Mouse (Mus musculus) limb, embryonic 15.5 days (tissue): ENCODE data around the gene Exoc7. TPM values are rescaled to one million over a fixed set of nuclear protein-coding genes. Genes with fewer than 3 reads are reported as not detected.

ENCODE experiments used
- ATAC-seq: fragments of 200-750 bp; cut with Nextera tagmentation; 2 replicates; pipeline ENCODE4 v1.8.0; 2017; ENCODE audit warnings: low read depth, moderate TSS enrichment; ENCODE audit not compliant: insufficient number of reproducible peaks, low FRiP score, low TSS enrichment
- H3K27ac ChIP-seq: fragments of 300-500 bp; sonication (generic); 2 replicates; pipeline ENCODE4 v1.5.1; 2015; ENCODE audit warnings: moderate library complexity, mild to moderate bottlenecking, inconsistent platforms
- H3K27me3 ChIP-seq: fragments of 300-500 bp; sonication (generic); 2 replicates; pipeline ENCODE4 v1.6.1; 2015; ENCODE audit warnings: inconsistent platforms
- H3K36me3 ChIP-seq: fragments of 300-500 bp; sonication (generic); 2 replicates; pipeline ENCODE4 v1.6.1; 2015; ENCODE audit warnings: inconsistent platforms
- H3K4me1 ChIP-seq: fragments of 300-500 bp; sonication (generic); 2 replicates; pipeline ENCODE4 v1.6.1; 2015; ENCODE audit warnings: inconsistent platforms
- H3K4me2 ChIP-seq: fragments of 300-500 bp; sonication (generic); 2 replicates; pipeline ENCODE4 v1.6.1; 2015; ENCODE audit warnings: mild to moderate bottlenecking, inconsistent platforms
- H3K4me3 ChIP-seq: fragments of 300-500 bp; sonication (generic); 2 replicates; pipeline ENCODE4 v1.5.1; 2015; ENCODE audit warnings: mild to moderate bottlenecking, inconsistent platforms
- H3K9ac ChIP-seq: fragments of 300-500 bp; sonication (generic); 2 replicates; pipeline ENCODE4 v1.6.1; 2015; ENCODE audit warnings: inconsistent platforms
- H3K9me3 ChIP-seq: fragments of 300-500 bp; sonication (generic); 2 replicates; pipeline ENCODE4 v1.6.1; 2016; ENCODE audit warnings: inconsistent platforms
- WGBS: fragments of 180-500 bp; shearing (Covaris S2); methylation state at CpG from one replicate; pipeline ENCODE4 v1.1.7; 2015; 5-methylcytosine and 5-hydroxymethylcytosine counted together
- polyA plus RNA-seq: library from polyadenylated mRNA; unstranded; fragments of >200 nt; fragmentation: Nextera tagmentation; extraction: Ambion mirVana; gene quantifications from 2 replicates; pipeline ENCODE4 v1.2.1, GENCODE M21; 2015

The Exoc7 gene
- polyA plus RNA-seq, 1 experiment from 2014 or later = 66.2 TPM

DNA sequence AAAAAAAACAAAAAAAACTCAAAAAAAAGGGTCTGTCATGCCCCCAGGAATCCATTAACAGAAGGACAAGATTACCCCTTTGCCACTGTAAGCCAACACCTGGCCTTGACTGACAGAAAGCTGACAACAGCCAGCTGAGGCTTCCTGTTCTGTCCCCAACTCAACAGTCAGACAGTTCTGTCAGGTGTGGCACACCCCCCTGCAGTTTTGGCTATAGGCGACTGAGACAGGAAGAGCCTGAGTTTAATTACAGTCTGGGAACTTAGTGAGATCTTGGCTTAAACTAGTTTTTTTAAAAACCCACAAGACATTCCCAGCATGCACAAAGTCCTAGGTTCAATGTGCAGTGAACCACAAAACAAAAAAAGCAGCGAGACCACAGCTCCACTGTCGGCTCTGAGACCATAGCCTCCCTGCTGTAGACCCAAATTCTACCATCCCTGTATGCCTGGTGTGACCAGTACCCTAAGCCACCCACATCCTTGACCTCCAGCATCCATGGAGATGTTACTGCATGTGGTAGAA lies 53.9 kb downstream of the Exoc7 start:
- no peak for ATAC-seq
- Histone ChIP-seq H3K27ac (no peak overlapping the region), H3K4me3 (no peak overlapping the region), H3K9ac (no peak overlapping the region), H3K9me3 (no peaks in the 10 kb centered on the region), H3K4me1 (peaks cover 12% of the 10 kb centered on the region), H3K4me2 (no peak overlapping the region), H3K27me3 (no peaks in the 10 kb centered on the region), H3K36me3 (peaks cover 91% of the 10 kb centered on the region)
- WGBS = 78% methylated on average over 3 of the region's 3 CpGs

- H3K4me3 ChIP-seq = no peak overlapping the region
- 87% methylated on average over 8 of the region's 8 CpGs for WGBS
- no peak overlapping the region for H3K9ac ChIP-seq
- H3K27ac ChIP-seq = no peak overlapping the region
- H3K27me3 ChIP-seq = no peaks in the 10 kb centered on the region
- no peak for ATAC-seq
- H3K36me3 ChIP-seq = peaks cover 96% of the 10 kb centered on the region
- peaks cover 8% of the 10 kb centered on the region; the same call in 1 of the 2 replicates for H3K4me1 ChIP-seq
- H3K9me3 ChIP-seq = no peaks in the 10 kb centered on the region
- H3K4me2 ChIP-seq = no peak overlapping the region
Measured at GRCm38 (mm10) chr11:116250898-116251297, 56.1 kb downstream of the Exoc7 start.

- H3K27ac ChIP-seq = peak overlapping the region; percentile 59
- no peaks in the 10 kb centered on the region for H3K9me3 ChIP-seq
- H3K4me3 ChIP-seq = no peak overlapping the region
- H3K36me3 ChIP-seq = peaks cover 100% of the 10 kb centered on the region
- 66% methylated on average over 14 of the region's 14 CpGs for WGBS
- no peaks in the 10 kb centered on the region for H3K4me1 ChIP-seq
- ATAC-seq = peak; percentile 51; the same call in 1 of the 2 replicates
- no peak overlapping the region for H3K4me2 ChIP-seq
- no peaks in the 10 kb centered on the region for H3K27me3 ChIP-seq
- H3K9ac ChIP-seq = no peak overlapping the region
Measured at GRCm38 (mm10) chr11:116247502-116248222, 59.4 kb downstream of the Exoc7 start.

GRCm38 (mm10) chr11:116245616-116246015 lies 61.4 kb downstream of the Exoc7 start:
- WGBS = 73% methylated on average over 6 of the region's 6 CpGs
- ATAC-seq = no peak
- Histone ChIP-seq H3K36me3 (peaks cover 79% of the 10 kb centered on the region), H3K27me3 (no peaks in the 10 kb centered on the region), H3K4me2 (no peak overlapping the region), H3K4me3 (no peak overlapping the region), H3K9me3 (no peaks in the 10 kb centered on the region), H3K9ac (no peak overlapping the region), H3K27ac (no peak overlapping the region), H3K4me1 (peaks cover 7% of the 10 kb centered on the region)

DNA sequence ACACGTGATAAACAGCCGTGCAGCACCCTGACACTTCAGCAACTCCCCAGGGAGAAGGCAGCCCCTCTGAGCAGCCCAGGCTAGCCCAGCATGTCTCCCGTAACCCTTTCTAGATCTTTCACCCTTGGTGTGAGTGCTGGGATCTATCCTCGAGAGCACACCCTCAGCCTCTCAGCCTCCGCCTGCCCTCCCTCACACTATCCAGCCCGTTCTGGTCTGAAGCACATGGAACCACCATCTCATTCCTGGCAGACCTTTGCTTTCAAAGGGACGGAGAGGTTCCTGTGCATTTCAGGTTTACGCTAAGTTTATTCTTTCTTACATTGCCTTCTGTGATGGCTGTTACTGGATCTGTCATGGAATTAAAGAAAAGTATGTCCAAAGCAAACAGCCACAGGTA lies 62.5 kb downstream of the Exoc7 start:
- H3K27me3 ChIP-seq = no peaks in the 10 kb centered on the region
- H3K4me2 ChIP-seq = no peak overlapping the region
- H3K9me3 ChIP-seq = no peaks in the 10 kb centered on the region
- WGBS = 71% methylated on average over 8 of the region's 8 CpGs
- H3K4me1 ChIP-seq = peaks cover 7% of the 10 kb centered on the region
- H3K36me3 ChIP-seq = peaks cover 69% of the 10 kb centered on the region
- no peak for ATAC-seq
- no peak overlapping the region for H3K27ac ChIP-seq
- no peak overlapping the region for H3K4me3 ChIP-seq
- H3K9ac ChIP-seq = no peak overlapping the region

DNA sequence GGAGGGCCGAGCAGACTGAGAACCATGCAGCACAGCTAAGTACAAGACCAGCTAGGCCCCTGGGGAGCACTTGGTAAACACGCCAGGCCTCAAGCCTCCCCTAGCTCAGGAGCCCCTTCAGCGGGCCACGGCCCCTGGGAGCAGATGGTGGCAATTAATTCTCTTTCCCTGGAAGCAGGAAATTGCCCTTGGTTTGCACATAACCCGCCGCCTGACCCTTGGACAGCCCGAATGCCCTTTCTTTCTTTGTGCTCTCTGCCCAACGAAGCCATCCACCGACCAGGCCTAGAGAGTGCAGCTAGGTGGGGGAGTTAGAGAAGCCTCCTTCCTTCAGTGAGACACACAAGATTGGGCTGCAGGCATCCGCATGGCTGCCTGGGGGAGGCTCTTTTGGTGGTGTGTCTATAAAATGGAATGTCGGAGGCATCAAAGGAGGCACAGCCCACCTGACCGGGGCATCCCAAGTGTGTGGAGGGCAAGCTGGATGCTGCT lies 65.2 kb downstream of the Exoc7 start:
- no peak overlapping the region for H3K9ac ChIP-seq
- 14% methylated on average over 12 of the region's 12 CpGs for WGBS

GRCm38 (mm10) chr11:116239797-116240196 lies 67.2 kb downstream of the Exoc7 start:
- no peak overlapping the region for H3K4me2 ChIP-seq
- H3K9ac ChIP-seq = no peak overlapping the region
- no peak overlapping the region for H3K4me3 ChIP-seq
- no peak for ATAC-seq
- no peaks in the 10 kb centered on the region for H3K9me3 ChIP-seq
- peaks cover 15% of the 10 kb centered on the region for H3K4me1 ChIP-seq
- H3K27me3 ChIP-seq = peaks cover 15% of the 10 kb centered on the region
- peaks cover 21% of the 10 kb centered on the region for H3K36me3 ChIP-seq
- H3K27ac ChIP-seq = no peak overlapping the region
- 23% methylated on average over 7 of the region's 7 CpGs for WGBS

More for the DNA sequence above, 65.2 kb downstream of the Exoc7 start:
- Histone ChIP-seq H3K4me1 (peaks cover 15% of the 10 kb centered on the region), H3K4me2 (no peak overlapping the region), H3K27ac (no peak overlapping the region), H3K4me3 (no peak overlapping the region), H3K36me3 (peaks cover 41% of the 10 kb centered on the region), H3K9me3 (no peaks in the 10 kb centered on the region), H3K27me3 (peaks cover 15% of the 10 kb centered on the region)
- no peak for ATAC-seq

Other genes with a start within 250 kb of the Exoc7 start
- gene Unc13d, start 229.3 kb downstream of the Exoc7 start, polyA plus RNA-seq = 6.5 and 8.8 TPM in 2 replicates
- 61.6 and 75.5 TPM in 2 replicates for gene Wbp2, start 220.2 kb downstream of the Exoc7 start, polyA plus RNA-seq
- gene Trim47, start 180.0 kb downstream of the Exoc7 start, polyA plus RNA-seq = 31.2 and 42.4 TPM in 2 replicates
- 4.1 and 4.5 TPM in 2 replicates for gene Trim65, start 176.1 kb downstream of the Exoc7 start, polyA plus RNA-seq
- 83.9 and 85.5 TPM in 2 replicates for gene Mrpl38, start 168.4 kb downstream of the Exoc7 start, polyA plus RNA-seq
- gene Fbf1, start 139.1 kb downstream of the Exoc7 start, polyA plus RNA-seq = 36.4 and 38.3 TPM in 2 replicates
- 80.8 and 86.6 TPM in 2 replicates for gene Ten1, start 108.4 kb downstream of the Exoc7 start, polyA plus RNA-seq
- gene Acox1, start 108.2 kb downstream of the Exoc7 start, polyA plus RNA-seq = 31.3 and 32.0 TPM in 2 replicates
- 43.2 and 46.4 TPM in 2 replicates for gene Evpl, start 69.2 kb downstream of the Exoc7 start, polyA plus RNA-seq
- gene Srp68, start 33.0 kb downstream of the Exoc7 start, polyA plus RNA-seq = 108 and 109 TPM in 2 replicates
- gene Galr2, start 26.3 kb downstream of the Exoc7 start, polyA plus RNA-seq = 0.41 and 0.62 TPM in 2 replicates
- gene Foxj1, start 28.2 kb upstream of the Exoc7 start, polyA plus RNA-seq = 0.15 and 0.19 TPM in 2 replicates
- 9.9 and 12.3 TPM in 2 replicates for gene Rnf157, start 105.8 kb upstream of the Exoc7 start, polyA plus RNA-seq
- gene Ubald2, start 126.9 kb upstream of the Exoc7 start, polyA plus RNA-seq = 25.9 and 26.6 TPM in 2 replicates
- gene Qrich2, start 159.0 kb upstream of the Exoc7 start, polyA plus RNA-seq = 0.09 and 0.15 TPM in 2 replicates
- 134 and 138 TPM in 2 replicates for gene Prpsap1, start 187.0 kb upstream of the Exoc7 start, polyA plus RNA-seq
- 7.7 and 11.2 TPM in 2 replicates for gene Sphk1, start 223.7 kb upstream of the Exoc7 start, polyA plus RNA-seq